Mouse (Mus musculus) cerebellum, postnatal 25 days (tissue): ENCODE results near the gene Shc2.

Source experiments
- DNase-seq, 2 experiments: peaks; one replicate each; pipeline ENCODE4 v3.0.0; 2021; ENCODE audit warnings: mixed read lengths in 2 of 2

Shc2 gene

DNA sequence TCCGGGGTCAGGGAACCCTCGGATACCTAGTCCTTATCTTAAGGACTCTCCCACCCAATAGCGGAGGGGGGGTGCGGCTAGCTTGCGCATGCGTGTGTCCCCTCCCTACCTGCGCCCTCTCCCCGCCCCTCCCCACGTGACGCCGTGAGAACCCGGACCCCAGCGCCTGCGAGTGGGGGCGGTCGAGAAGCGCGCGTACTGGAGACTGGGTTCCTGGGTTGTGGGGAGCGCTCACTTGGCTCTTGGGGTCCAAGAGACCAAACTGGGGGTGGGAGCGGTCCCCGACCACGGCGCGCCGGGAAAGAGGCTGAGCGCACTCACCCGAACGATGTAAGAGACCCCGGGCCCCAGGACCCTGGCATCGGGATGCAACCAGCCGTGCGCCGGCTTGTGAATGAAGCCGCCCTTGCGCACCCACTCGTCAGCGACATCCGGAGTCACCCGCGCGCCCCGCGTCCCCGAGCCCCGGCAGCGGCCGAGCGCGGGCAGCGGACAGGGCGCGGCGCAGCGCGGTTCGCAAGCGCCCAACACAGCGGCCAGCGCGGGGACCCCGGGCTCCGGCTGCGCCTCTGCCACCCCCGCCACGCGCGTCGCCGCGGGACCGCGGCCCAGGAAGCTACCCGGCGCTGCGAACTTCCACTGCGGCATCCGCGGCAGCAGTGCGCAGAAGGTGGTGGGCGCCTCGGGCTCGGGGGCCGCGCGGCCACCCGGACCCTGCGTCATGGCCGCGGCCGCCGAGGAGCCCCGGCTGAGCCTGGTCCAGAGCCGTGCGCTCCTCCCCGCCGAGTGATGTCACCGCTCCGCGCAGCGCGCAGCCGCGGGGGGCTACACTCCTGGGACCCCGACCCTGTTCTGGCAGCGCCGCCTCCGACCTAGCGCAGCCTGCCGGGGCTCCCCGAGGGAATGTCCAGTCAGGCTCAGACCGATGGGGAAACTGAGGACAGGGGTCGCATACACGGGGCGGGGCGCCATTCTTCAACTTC, at the start of gene Shc2:
Gene Shc2, minus strand, starts transcription at position 791 of the 983 bp plus-strand sequence.
- peak; percentile 86 to 94 for DNase-seq

DNA sequence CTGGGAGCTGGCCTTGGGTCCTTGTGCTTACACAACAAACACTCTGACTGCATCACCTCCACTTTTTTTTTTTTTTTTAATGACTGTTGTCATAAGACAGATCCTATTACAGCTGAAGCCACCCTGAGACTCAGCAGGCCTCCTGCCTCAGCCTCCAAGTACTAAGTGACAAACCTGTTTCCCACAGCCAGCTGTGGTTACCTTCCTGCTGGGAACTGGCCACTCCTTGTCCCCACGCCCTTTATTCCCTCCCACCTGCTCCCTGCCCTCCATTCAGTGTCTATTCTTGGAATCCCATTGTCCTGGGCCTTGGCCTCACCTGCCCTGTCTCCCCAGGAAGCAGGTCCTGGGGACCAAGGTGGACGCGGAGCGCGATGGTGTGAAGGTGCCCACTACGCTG, 49.8 kb upstream of the Shc2 start:
- DNase-seq = no peak

GRCm38 (mm10) chr10:79686691-79687090, 49.0 kb upstream of the Shc2 start:
- no peak for DNase-seq

- no peak for DNase-seq
Observed at GRCm38 (mm10) chr10:79686219-79686618, 48.5 kb upstream of the Shc2 start.

- no peak for DNase-seq
Observed at GRCm38 (mm10) chr10:79684770-79685600, 47.3 kb upstream of the Shc2 start.

DNA sequence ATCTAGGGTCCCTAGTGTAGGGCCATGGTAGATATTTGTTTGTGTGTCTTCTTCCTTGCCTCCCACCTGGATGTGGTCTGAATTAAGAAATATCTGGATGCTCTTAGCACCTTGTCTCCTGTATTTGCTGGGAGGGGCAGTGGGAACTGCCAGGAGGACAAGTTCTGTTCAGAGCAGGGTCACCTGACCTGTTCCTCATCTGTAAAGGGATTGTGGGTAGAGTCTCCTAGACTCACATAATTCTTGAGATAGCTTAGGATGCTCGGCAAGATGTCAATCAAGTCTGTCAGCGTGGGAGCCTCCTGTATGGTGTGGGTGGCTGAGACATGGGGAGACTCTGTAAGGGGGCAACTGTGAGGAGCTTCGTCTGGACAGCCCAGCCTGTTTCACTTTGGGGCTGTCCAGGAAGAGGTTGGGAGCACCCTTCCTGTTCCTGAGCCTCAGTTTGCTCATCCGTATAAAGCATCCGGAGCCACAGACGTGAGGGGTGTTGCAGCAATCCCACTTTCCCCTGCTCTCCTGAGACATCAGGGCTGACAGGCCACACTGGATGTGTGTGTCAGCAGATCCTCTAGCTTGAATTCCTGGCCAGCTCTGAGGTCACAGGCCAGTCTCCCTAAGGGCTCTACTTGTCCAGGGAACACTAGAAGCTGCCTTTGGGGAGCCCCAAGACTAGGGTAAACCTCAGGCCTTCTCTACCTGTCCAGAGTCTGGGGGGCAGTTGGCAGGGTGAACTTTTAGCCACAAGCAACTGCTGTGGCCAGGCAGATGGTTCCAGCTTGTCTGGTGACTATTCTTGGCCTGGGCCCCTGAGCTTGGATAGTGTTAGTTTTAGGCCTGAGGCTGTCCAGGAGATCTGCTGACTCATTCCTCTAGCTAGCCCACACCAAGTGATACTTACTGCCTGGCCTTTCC, 46.3 kb upstream of the Shc2 start:
- DNase-seq = no peak

DNA sequence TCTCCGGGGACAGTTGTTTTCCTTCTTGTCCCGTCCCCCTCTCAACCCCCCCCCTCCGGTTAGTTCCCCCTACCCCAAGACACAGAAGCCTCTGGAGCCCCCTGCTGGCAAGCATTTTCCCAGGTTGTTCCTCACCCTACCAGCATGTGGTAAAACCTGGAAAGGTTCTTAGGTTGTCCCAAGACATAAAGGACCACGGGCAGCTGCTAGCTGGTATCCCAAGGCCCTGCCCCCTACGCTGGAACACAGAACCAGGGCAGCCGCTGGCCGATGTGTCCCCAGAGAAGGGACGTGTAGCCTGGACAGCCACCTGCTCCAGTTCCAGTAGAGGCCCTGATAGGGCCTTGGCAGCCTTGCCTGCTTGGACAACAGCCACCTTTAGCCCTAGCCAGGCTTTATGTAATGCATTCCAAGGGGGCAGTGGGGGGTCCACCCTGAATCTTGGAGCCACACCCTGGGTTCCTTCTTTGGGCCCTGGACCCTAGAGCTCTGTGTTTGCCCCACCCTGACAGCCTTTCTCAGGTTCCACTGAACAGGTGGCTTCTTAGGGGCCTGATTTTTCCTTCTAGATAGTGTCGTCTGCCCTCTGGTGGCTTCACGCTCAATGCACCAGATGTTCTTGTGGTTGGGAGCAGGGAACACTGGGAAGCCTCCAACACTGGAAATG, 45.3 kb upstream of the Shc2 start:
- peak; percentile 54 to 68 for DNase-seq

DNA sequence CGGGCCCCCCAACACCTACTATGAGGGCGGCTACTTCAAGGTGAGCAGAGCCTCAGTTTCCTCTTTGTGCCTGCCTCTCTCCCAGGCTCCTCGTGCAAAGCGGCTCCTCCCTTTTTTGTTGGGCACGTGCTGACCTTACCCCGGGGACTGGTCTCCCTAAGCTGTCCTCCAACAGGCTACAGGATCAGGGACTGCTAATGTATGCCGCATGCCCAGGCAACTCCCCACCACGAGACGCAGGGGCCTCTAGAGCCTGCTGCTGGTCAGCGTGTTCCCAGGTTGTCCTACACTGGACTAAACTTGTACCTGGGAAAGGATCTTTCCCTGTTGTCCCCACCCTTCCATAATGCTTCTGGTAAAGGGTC, 44.8 kb upstream of the Shc2 start:
- no peak for DNase-seq

DNA sequence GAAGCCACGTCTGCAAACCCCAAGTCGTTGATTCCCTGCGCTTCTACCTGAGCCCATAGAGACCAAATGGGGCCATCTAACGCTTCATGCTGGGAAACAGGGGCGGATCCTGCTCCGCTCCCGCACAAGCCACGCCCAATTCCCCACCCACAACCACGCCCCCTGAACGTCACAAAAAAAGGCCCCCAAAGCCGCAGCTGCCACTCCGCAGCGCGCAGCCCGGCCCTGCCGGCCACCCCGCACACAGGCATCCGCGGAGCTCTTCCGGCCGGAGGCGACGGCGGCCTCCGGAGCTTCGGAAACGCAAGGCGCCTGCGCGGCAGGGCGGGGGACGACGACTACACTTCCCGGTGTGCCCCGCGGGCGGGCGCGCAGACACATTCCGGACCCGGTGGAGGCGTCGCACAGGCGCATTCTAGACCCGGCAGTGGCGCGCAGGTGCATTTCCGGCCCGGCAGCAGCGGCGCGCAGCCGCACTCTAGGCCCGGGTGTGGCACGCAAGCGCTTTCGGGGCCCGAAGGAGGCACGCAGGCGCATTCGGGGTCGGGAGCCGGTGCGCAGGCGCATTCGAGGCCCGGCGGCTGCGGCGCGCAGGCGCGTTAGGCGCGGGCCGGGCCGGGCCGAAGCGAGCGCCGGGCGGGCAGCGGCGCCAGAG, 44.0 kb upstream of the Shc2 start, which contains the start of gene Cdc34:
Gene Cdc34, plus strand, starts transcription at position 605 of the 655 bp plus-strand sequence.
- peak; percentile 99 to 100 for DNase-seq

DNA sequence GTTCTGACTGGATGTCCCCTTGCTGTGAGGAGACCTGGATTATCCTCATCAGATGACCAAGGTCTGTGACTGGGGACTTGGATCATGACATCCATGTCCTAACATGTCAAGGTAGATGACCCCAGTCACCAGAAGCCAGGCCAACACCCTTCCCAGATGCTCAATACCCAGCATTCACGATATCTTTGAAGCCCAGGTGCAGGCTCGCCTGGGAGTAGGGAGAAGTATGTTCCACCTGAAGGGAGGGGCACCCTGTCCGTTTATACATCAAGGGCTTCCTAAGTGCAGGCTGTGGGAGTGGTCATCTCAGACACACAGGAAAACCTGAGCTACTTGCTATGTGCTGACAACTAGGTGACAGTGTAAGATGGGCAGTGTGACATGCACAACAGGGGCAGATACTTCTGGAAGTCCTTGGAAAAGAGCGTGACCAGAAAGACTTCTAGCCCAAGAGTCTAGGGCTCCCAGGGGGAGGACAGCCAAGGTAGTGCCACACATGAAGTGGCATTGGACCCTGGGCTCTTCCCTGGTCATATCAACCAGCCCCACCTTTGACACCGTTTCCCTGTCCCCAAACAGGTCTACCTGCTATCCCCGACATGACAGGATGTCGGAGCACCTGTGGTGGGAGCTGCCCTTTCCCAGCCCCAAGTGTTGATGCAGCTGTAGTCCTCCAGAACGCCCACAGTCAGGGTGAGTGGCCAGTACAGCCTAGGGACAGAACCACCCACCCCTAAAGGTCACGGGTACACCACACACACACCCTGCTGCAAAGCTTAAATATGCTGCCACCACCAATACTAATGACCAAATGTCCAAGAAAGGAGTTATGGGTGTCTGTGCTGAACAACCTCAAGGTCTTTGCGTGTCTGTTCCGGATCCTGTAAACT, 43.1 kb upstream of the Shc2 start:
- peak in 1 of 2 experiments; percentile 47 for DNase-seq

- DNase-seq = no peak
Observed at GRCm38 (mm10) chr10:79675346-79676035, 37.8 kb upstream of the Shc2 start.

DNA sequence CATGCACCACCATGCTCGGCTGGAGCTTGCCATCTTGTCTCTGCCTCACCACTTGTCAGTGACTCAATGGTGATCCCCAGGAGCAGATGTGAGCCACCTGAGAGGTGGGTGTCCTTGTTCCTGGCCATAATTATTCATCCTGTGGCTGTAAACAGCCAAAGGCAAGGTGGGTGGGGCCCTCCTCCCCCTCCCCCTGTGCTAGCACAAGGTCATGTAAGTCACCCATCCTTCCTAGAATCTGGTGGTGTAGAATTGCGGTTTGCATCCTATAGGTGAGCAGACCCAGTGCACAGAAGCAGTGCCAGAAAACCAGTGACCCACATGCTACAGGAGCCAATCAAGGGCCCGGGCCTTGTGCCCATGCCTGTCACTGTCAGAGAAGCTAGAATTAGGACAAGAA, 35.3 kb upstream of the Shc2 start:
- DNase-seq = no peak

DNA sequence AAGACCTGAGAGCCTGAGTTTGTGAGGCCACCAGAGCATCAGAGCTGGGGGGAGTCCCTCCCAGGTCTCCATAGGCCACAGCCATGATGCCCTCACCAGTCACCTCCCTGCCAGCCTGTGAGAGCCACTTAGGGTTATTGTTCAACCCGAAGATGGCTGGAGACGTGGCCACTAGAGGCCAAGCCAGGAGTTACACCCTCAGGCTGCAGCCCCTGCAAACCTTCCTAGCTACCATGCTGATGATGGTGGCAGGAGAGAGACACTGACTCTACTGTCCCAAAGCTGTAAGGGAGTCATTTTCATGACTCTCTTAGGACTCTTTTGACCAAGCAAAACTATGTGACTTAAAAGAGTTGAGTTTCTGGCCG, 34.4 kb upstream of the Shc2 start:
- no peak for DNase-seq

- DNase-seq = no peak
Observed at GRCm38 (mm10) chr10:79671396-79672087, 33.8 kb upstream of the Shc2 start.

- peak in 1 of 2 experiments; percentile 36 for DNase-seq
Observed at GRCm38 (mm10) chr10:79670071-79670888, 32.6 kb upstream of the Shc2 start.

DNA sequence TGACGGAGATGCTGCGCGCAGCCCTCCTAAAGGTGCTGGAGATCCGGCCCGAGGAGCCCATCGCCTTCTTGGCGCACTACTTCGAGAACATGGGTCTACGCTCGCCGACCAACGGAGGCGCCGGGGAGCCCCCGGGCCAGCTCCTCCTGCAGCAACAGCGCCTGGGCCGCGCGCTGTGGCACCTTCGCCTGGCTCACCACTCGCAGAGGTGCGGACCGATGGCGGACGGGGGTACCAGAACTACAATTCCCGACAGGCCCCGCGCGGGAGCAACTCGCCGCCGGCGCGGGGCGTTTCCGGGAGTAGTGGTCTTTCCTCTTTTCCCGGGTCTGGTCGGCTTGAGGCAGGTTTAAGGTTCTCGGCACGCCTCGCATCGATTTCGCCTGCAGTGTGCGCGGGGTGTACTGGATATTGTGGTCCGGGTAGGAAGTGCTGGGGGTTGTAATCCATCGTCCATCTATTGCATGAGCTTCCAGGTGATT, 31.9 kb upstream of the Shc2 start:
- DNase-seq = peak; percentile 85 to 89

DNA sequence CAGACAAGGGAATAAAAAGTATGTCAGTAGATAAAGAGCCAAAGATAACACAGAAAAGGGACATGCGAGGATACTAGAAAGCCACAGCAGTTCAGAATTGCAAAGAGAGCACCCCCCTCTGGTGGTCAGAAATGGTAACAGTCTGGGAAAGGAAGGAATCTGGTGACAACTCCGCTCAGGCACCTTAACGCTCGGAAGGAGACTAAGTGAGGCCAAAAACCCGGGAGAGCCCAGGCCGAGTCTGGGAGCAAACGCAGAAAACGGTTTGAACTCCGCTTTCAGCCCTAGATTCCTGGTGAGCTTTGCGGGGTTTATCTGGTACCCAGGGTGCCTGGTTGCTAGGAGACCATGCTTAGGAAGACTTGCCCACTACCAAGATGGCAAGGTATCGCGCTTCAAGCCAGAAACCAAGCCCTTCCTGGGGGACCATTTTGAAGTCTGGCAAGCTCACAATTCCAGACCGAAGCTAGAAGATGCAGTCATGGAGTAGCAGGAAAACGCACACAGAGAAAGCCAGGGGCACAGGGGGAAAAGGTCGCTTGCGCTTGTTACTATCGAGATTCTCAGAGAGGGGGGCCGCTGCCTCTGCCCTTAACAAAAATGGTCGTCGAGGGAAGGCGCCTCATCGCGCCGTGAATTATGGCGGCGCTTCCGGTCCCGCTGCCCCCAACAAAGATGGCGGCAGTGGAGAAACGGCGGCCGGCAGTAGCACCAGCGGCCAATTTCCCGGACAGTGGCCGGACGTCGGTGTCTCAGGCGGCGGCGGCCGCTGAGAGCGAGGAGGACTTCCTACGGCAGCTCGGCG, 31.3 kb upstream of the Shc2 start, which contains the start of gene Tpgs1:
Gene Tpgs1, plus strand, starts transcription at position 599 of the 805 bp plus-strand sequence.
- peak; percentile 93 to 94 for DNase-seq
